Mouse (Mus musculus) limb, embryonic 12.5 days (tissue): ENCODE measurements around the gene Sema7a. TPM values are rescaled to one million over a fixed set of nuclear protein-coding genes. Genes with fewer than 3 reads are reported as not detected.

Experiments used
- ATAC-seq: fragments of 200-750 bp; cut with Nextera tagmentation; 2 replicates; pipeline ENCODE4 v1.8.0; 2017; ENCODE audit warnings: low read depth, moderate TSS enrichment; ENCODE audit not compliant: insufficient number of reproducible peaks, insufficient read depth, low FRiP score, low TSS enrichment
- H3K27ac ChIP-seq: fragments of 300-500 bp; sonication (generic); 2 replicates; pipeline ENCODE4 v1.5.1; 2016; ENCODE audit warnings: mild to moderate bottlenecking, moderate library complexity
- H3K27me3 ChIP-seq: fragments of 300-500 bp; sonication (generic); 2 replicates; pipeline ENCODE4 v1.6.1; 2016; ENCODE audit warnings: mild to moderate bottlenecking, moderate library complexity
- H3K36me3 ChIP-seq: fragments of 300-500 bp; sonication (generic); 2 replicates; pipeline ENCODE4 v1.6.1; 2016; ENCODE audit warnings: mild to moderate bottlenecking, moderate library complexity
- H3K4me1 ChIP-seq: fragments of 300-500 bp; sonication (generic); replicated peaks from 2 replicates; pipeline ENCODE4 v1.6.1; 2016
- H3K4me2 ChIP-seq: fragments of 300-500 bp; sonication (generic); 2 replicates; pipeline ENCODE4 v1.6.1; 2016; ENCODE audit warnings: mild to moderate bottlenecking, moderate library complexity
- H3K4me3 ChIP-seq: fragments of 300-500 bp; sonication (generic); replicated peaks from 2 replicates; pipeline ENCODE4 v1.5.1; 2016; ENCODE audit warnings: mild to moderate bottlenecking
- H3K9ac ChIP-seq: fragments of 300-500 bp; sonication (generic); replicated peaks from 2 replicates; pipeline ENCODE4 v1.6.1; 2016; ENCODE audit warnings: mild to moderate bottlenecking, moderate library complexity
- H3K9me3 ChIP-seq: fragments of 300-500 bp; sonication (generic); 2 replicates; pipeline ENCODE4 v1.6.1; 2016; ENCODE audit warnings: mild to moderate bottlenecking, moderate library complexity
- WGBS: fragments of 180-500 bp; shearing (Covaris S2); methylation state at CpG from one replicate; pipeline ENCODE4 v1.1.7; 2016; 5-methylcytosine and 5-hydroxymethylcytosine counted together
- polyA plus RNA-seq: library from polyadenylated mRNA; unstranded; fragments of >200 nt; fragmentation: Nextera tagmentation; extraction: Ambion mirVana; gene quantifications from 2 replicates; pipeline ENCODE4 v1.2.1, GENCODE M21; 2016

The Sema7a gene
- polyA plus RNA-seq, 1 experiment from 2014 or later, result 0.99 TPM

DNA sequence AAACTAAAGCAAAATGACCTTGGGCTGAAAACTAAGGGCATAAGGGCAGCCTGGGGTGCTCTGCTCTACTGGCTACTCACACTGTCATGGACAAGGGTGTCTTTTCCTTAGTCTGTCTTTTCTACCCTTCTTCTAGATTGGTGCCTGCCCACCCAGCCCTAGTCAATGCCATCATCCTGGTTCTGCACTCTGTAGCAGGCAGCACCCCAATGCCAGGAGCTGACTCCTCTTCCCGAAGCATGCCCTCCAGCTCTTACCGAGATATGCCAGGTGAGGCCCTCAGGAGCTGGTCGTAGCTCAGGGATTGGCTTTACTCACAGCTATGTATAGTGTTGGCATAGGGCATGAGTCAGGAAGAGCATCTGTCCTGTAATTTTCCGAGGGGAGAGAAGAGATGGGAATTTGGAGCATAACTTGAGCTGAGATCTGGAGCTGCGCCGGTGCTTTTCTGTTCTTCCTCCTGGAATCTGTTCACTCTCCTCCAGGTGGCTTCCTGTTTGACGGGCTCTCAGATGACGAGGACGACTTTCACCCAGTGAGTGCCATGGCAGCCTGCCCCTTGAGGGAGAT is 18.3 kb upstream of the Sema7a start:
- H3K4me2 ChIP-seq, result no peak overlapping the region
- peaks cover 80% of the 10 kb centered on the region for H3K36me3 ChIP-seq
- H3K4me1 ChIP-seq, result no peaks in the 10 kb centered on the region
- H3K9ac ChIP-seq, result no peak overlapping the region
- no peak for ATAC-seq
- no peaks in the 10 kb centered on the region for H3K9me3 ChIP-seq
- 89% methylated on average over 9 of the region's 9 CpGs for WGBS
- no peak overlapping the region for H3K4me3 ChIP-seq
- no peak overlapping the region for H3K27ac ChIP-seq
- no peaks in the 10 kb centered on the region for H3K27me3 ChIP-seq

DNA sequence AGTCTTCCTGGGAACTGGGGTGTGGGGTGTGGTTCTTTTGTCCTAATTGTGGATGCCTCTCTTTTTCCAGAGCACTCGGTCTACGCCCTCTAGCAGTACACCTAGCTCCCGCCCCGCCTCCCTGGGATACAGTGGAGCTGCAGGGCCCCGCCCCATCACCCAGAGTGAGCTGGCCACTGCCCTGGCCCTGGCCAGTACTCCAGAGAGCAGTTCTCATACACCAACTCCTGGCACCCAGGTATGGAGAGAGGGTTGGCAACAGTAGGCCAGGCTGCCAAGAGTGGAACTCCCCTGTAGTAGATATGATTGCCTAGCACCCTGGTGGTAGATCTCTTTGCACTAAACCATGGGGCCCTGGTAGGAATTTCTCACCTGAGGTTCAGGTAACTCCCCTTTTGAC is 17.5 kb upstream of the Sema7a start:
- Histone ChIP-seq H3K27ac (no peak overlapping the region), H3K27me3 (no peaks in the 10 kb centered on the region), H3K9ac (no peak overlapping the region), H3K4me1 (no peaks in the 10 kb centered on the region), H3K4me2 (no peak overlapping the region), H3K4me3 (no peak overlapping the region), H3K9me3 (no peaks in the 10 kb centered on the region), H3K36me3 (peaks cover 84% of the 10 kb centered on the region)
- ATAC-seq, result no peak
- WGBS, result 87% methylated on average over 5 of the region's 5 CpGs

GRCm38 (mm10) chr9:57923046-57923445 is 16.9 kb upstream of the Sema7a start:
- H3K36me3 ChIP-seq, result peaks cover 90% of the 10 kb centered on the region
- no peak overlapping the region for H3K4me3 ChIP-seq
- H3K4me1 ChIP-seq, result no peaks in the 10 kb centered on the region
- no peak overlapping the region for H3K9ac ChIP-seq
- H3K9me3 ChIP-seq, result no peaks in the 10 kb centered on the region
- 91% methylated on average over 3 of the region's 3 CpGs for WGBS
- H3K27me3 ChIP-seq, result no peaks in the 10 kb centered on the region
- H3K4me2 ChIP-seq, result no peak overlapping the region
- no peak for ATAC-seq
- no peak overlapping the region for H3K27ac ChIP-seq

DNA sequence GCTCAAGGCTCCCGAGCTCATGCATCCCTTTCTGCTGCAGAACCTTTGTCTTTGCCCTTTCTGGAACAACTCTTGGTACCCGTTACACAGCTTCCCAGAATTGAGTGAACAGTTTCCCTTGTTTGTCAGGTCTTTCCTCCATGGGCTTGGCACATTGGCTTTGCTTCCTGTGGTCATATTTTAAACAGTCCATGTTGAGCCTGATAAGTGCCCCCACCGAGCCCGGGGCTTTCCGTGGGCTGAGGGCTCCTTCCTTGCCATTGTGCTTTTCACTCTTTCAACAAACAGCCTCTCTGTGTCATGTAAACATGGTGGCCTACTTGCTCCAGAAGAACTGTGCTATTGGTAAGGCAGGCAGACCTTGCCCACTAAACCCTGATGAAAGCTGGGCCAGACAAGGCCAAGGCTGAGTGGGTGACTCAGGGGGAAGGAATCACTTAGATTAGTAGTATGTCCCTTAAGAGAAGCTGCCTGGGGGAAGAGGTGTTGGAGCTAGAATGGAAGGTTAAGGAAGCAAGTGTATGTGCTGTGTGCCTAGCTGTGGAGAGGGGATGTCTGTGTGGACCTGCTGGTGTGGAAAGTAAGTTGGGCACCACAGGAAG is 8.6 kb upstream of the Sema7a start:
- Histone ChIP-seq H3K4me3 (no peak overlapping the region), H3K27ac (no peak overlapping the region), H3K9ac (no peak overlapping the region), H3K4me2 (no peak overlapping the region), H3K36me3 (peaks cover 46% of the 10 kb centered on the region), H3K9me3 (no peaks in the 10 kb centered on the region), H3K4me1 (no peaks in the 10 kb centered on the region), H3K27me3 (no peaks in the 10 kb centered on the region)
- 84% methylated on average over 5 of the region's 5 CpGs for WGBS
- no peak for ATAC-seq

DNA sequence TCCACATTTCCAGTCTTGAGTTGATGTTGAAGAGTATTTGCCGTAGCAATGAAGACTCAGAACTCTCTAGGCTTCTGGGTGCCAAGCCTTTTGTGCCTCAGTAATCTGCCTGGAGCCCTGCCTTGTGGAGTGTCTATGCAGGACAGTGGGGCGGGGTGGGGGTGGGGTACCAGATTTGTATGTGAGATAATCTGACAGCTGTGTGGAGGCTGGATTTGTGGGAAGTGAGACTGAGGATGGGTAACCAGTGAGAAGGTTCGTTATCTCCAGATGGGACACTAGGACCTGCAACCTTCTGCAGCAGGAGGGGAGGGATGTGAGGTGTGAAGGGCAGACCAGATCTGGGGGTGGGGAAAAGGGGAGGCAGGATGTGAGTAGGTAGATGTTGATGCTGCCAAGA is 7.7 kb upstream of the Sema7a start:
- H3K4me3 ChIP-seq, result no peak overlapping the region
- peaks cover 37% of the 10 kb centered on the region for H3K36me3 ChIP-seq
- WGBS, result 65% methylated on average over 3 of the region's 3 CpGs
- peaks cover 4% of the 10 kb centered on the region for H3K27me3 ChIP-seq
- no peak overlapping the region for H3K27ac ChIP-seq
- H3K9me3 ChIP-seq, result no peaks in the 10 kb centered on the region
- no peak overlapping the region for H3K9ac ChIP-seq
- no peak overlapping the region for H3K4me2 ChIP-seq
- ATAC-seq, result no peak
- H3K4me1 ChIP-seq, result no peaks in the 10 kb centered on the region

DNA sequence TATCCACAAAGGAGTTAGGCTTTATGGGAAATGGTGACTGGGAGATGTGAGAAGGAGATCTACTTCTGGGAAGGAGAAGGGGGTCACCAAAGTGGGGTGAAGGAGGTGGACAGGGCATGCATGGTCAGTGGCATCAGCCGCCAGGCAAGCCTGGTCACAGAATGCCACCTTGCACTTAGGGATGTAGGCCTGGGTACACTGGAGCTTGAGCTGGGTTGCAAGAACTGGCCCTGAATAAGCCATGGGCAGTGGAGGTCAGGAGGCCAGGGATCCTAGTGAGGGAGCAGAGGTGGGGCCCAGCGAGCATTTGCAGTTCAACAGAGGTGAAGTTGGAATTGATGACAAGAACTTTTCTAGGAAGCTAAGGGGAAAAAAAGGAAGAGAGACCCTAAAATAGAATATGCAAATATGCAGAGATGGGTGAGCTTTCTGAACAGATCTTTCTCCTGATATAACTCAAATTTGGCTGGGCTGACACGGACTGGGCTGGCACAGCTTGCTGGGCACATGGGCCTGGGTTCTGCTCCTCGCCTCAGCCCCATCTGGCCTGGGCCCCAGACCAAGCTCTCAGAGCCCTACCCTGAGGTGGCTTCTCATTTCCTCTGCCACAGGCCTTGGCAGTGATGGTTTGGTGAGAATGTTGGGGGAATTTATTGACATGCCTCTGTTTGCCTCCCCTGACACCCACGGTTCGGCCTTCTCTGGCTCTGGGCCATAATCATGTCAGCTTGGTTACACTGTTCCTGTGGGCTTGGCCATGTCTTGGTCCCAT is 6.9 kb upstream of the Sema7a start:
- H3K27me3 ChIP-seq, result peaks cover 7% of the 10 kb centered on the region
- H3K9me3 ChIP-seq, result no peaks in the 10 kb centered on the region
- no peak overlapping the region for H3K9ac ChIP-seq
- peaks cover 30% of the 10 kb centered on the region for H3K36me3 ChIP-seq
- 81% methylated on average over 6 of the region's 6 CpGs for WGBS
- ATAC-seq, result no peak
- no peaks in the 10 kb centered on the region for H3K4me1 ChIP-seq
- H3K4me3 ChIP-seq, result no peak overlapping the region
- no peak overlapping the region for H3K4me2 ChIP-seq
- no peak overlapping the region for H3K27ac ChIP-seq

GRCm38 (mm10) chr9:57935683-57936437 is 4.1 kb upstream of the Sema7a start:
- no peak for ATAC-seq
- H3K27ac ChIP-seq, result no peak overlapping the region
- H3K27me3 ChIP-seq, result peaks cover 33% of the 10 kb centered on the region
- H3K9ac ChIP-seq, result no peak overlapping the region
- no peak overlapping the region for H3K4me3 ChIP-seq
- 33% methylated on average over 6 of the region's 6 CpGs for WGBS
- H3K36me3 ChIP-seq, result peaks cover 2% of the 10 kb centered on the region; the same call in 1 of the 2 replicates
- H3K9me3 ChIP-seq, result no peaks in the 10 kb centered on the region
- peaks cover 10% of the 10 kb centered on the region for H3K4me1 ChIP-seq
- H3K4me2 ChIP-seq, result no peak overlapping the region

DNA sequence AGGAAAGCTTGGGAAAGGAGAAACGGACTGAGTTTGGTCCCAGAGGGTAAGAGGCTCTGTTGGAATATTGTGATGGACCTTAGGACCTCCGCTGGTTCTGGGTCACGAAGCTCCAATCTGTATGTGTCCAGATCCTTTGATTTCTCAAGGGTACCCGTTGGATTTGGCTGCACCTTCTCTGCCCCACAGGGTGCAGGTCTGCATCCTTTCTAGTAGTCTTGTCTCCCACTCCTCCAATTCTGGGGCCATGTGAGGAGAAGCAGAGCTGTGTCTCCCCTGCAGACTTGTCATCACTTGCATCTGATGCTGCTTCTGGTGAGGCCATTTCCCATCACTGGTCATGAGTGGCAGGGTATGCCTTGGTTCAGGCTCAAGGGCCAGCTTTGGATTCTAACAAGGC is 2.7 kb upstream of the Sema7a start:
- H3K4me3 ChIP-seq, result no peak overlapping the region
- 85% methylated on average over 4 of the region's 4 CpGs for WGBS
- H3K36me3 ChIP-seq, result no peaks in the 10 kb centered on the region
- peaks cover 18% of the 10 kb centered on the region for H3K4me1 ChIP-seq
- H3K27ac ChIP-seq, result no peak overlapping the region
- H3K9ac ChIP-seq, result no peak overlapping the region
- H3K9me3 ChIP-seq, result no peaks in the 10 kb centered on the region
- no peak overlapping the region for H3K4me2 ChIP-seq
- ATAC-seq, result no peak
- H3K27me3 ChIP-seq, result peaks cover 47% of the 10 kb centered on the region

DNA sequence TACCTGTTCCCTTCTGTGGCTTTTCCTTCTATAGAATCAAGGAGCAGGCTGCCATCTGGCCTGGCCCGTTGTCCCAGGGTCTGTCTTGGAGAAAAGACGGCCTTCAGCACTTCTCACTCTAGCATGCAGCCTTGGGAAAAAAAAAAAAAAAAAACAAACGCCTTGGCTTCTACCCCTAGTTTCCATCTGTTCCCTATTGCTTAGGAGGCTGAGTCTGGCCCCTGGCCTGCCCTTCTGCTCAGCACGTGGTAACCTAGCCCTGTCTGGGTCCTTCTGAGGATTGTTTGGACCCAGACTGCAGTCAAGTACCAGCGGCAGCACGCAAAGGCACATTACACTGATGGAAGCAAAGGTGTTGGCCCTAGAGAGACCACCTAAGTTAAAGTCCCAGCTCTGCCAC is 2.3 kb upstream of the Sema7a start:
- H3K27me3 ChIP-seq, result peaks cover 51% of the 10 kb centered on the region
- no peaks in the 10 kb centered on the region for H3K9me3 ChIP-seq
- H3K4me3 ChIP-seq, result no peak overlapping the region
- H3K9ac ChIP-seq, result no peak overlapping the region
- no peak overlapping the region for H3K27ac ChIP-seq
- WGBS, result 44% methylated on average over 6 of the region's 6 CpGs
- no peak for ATAC-seq
- H3K4me2 ChIP-seq, result no peak overlapping the region
- H3K4me1 ChIP-seq, result peaks cover 18% of the 10 kb centered on the region
- no peaks in the 10 kb centered on the region for H3K36me3 ChIP-seq

DNA sequence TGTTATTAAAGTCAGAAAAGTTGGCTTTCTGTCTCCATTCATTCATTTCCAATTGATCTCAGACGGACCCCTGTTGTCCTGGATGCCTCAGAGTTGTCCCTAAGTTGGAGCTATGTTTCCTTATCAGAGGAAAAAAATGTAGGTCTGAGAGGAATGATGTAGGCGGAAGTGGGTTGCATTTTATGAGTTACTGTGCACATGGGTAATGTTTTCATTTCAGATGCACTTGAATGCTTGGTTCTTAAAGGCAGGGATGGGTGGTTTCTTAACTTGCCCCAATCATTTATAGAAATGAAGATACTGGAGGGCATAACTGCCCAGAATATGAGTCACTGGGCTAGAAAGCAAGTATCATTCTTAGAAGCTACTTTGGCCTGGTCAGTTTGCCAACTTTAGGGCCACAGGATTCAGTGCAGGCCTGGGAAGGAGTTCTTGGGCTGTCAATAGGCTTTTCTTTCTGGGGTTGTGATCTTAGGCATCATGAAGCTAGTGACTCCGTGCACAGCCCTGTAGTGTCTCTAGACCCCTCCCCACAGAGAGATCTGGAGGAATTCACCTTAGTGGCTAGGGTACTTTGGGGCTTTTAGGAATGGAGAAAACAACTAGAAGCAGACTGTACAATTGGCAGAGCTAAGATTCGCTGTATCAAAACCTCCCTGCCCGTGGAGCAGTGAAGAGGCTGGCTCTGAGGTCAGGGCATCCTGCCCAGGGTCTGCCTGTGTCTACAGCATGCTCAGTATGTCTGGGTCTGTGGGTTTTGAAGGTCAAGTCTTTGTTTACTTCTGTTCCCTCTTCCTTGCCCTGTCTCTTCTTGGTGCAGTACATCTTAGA is 1.5 kb upstream of the Sema7a start:
- 83% methylated on average over 5 of the region's 5 CpGs for WGBS
- Histone ChIP-seq H3K4me3 (no peak overlapping the region), H3K9me3 (no peaks in the 10 kb centered on the region), H3K27me3 (peaks cover 59% of the 10 kb centered on the region), H3K36me3 (no peaks in the 10 kb centered on the region), H3K4me1 (peaks cover 18% of the 10 kb centered on the region), H3K4me2 (no peak overlapping the region), H3K27ac (no peak overlapping the region), H3K9ac (no peak overlapping the region)
- no peak for ATAC-seq
